Mouse (Mus musculus): ENCODE measurements at regions not wholly inside any gene's neighbourhood (a gene's known extent, or its start where the extent isn't known, plus 50 kb on each side); places are given as distances from the start of the nearest gene placed in this dataset.

GRCm38 (mm10) chr13:37149066-37149781, 99.2 kb upstream of the F13a1 start:
- no peak for DNase-seq (ENCODE audit: low spot score in 2 of 2)

- DNase-seq (ENCODE audit: low spot score in 2 of 2): peak in 1 of 2 experiments; percentile 28
These were observed 98.6 kb upstream of the F13a1 start for GRCm38 (mm10) chr13:37148627-37149026.

DNA sequence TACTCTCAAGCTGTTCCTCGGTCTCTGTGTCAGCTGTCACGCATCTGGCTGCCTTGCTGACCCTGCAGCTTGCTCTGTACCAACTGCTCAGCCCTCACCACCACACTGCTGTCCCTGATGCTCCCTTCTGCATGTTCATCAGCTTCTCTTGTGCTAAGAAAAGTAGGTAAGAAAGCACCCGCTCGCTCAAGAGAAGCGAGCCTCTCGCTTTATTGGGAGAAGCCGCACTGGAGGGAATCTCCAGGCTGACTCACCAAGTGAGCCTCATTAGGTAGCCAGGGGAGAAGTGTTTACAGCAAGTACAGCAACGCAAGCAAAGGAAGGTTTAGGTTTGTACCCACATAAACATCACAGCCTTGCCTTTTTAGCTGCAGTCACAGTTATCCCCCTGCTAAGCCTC, 97.7 kb upstream of the F13a1 start:
- DNase-seq (ENCODE audit: low spot score in 2 of 2): no peak

- DNase-seq (ENCODE audit: low spot score in 2 of 2): no peak
These were observed 92.8 kb upstream of the F13a1 start for GRCm38 (mm10) chr13:37142812-37143211.

DNA sequence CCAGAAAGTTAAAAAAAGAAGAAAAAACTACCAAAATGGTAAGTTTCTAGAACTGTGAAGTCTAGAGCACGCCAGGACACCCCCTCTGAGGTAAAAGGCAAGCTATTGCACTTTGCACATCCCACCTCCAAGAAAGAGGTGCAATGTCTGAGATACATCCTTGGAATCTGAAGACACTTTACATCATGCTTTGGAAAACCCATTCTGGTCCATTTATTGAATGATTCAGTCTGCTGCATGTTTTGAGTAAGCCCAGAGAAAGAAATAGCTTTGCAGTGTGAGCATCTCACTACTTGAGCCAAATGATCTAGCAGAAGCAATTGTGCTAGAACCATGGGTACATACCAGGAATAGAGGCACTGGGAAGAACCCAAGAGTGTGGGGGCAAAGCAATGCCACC, 85.1 kb upstream of the F13a1 start:
- no peak for DNase-seq (ENCODE audit: low spot score in 2 of 2)

DNA sequence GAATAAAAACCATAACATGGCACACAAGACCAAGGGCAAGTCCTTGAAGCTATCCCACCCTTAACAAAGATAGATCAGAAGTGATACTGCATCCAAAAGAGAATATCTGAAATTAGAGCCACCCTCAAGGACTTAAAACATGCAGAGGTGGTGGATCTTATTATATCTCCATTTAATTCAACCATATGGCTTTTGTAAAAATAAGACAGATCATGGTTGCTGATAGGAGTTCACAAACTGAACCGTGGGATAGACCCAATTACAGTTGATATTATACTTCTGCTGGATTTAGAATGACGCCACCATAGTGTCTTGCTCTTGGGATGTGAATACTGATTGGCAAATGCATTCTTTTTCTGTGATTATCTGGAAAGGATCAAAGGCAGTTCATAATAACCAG, 84.5 kb upstream of the F13a1 start:
- DNase-seq (ENCODE audit: low spot score in 2 of 2): no peak

GRCm38 (mm10) chr13:37130637-37131036, 80.6 kb upstream of the F13a1 start:
- peak; percentile 41 to 61 for DNase-seq (ENCODE audit: low spot score in 2 of 2)

DNA sequence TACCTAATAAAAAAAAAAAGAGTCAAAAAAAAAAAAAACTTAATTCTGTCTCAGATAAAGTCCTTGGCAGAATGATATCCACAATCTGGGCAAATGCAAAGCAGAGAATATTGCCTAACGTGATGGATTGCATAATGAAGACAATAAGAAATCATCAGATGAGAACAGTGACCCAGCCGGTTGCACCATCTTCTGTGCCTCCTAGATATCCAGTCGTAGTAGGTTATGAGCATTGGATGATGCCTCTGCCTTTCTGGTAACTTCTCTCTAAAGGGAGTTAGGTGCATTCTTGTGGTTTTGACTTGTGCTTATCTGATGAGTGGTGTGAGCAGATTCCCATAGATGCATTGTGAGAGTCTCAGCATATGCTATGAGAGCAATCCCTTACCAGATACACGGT, 71.6 kb upstream of the F13a1 start:
- DNase-seq (ENCODE audit: low spot score in 2 of 2): no peak

DNA sequence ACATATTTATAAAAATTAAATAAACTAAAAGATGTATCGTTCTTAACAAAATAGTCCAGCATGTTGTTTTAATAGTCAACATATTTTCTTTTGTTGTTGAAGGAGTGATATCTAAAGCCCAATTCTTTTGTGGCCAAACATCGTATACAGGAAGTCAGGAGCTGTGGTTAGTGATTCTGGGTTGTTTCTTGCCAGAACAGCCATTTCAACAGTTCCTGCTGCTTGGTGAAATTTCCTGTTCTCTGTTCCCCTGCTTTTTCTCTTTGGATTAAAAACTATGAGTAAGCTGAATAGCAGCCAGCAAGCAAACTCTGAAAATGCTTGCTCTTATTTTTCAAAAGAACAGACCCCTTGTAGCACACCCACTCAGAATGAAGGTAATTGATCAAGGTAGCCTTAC, 70.2 kb upstream of the F13a1 start:
- peak; percentile 23 to 29 for DNase-seq (ENCODE audit: low spot score in 2 of 2)

GRCm38 (mm10) chr13:37114324-37114723, 64.3 kb upstream of the F13a1 start:
- no peak for DNase-seq (ENCODE audit: low spot score in 2 of 2)

- DNase-seq (ENCODE audit: low spot score in 2 of 2): no peak
These were observed 61.7 kb upstream of the F13a1 start for GRCm38 (mm10) chr13:37111747-37112146.

GRCm38 (mm10) chr13:37107721-37108120, 57.7 kb upstream of the F13a1 start:
- DNase-seq (ENCODE audit: low spot score in 2 of 2): no peak

GRCm38 (mm10) chr13:37106009-37106408, 56.0 kb upstream of the F13a1 start:
- DNase-seq (ENCODE audit: low spot score in 2 of 2): no peak

GRCm38 (mm10) chr13:37104410-37105294, 54.6 kb upstream of the F13a1 start:
- no peak for DNase-seq (ENCODE audit: low spot score in 2 of 2)

DNA sequence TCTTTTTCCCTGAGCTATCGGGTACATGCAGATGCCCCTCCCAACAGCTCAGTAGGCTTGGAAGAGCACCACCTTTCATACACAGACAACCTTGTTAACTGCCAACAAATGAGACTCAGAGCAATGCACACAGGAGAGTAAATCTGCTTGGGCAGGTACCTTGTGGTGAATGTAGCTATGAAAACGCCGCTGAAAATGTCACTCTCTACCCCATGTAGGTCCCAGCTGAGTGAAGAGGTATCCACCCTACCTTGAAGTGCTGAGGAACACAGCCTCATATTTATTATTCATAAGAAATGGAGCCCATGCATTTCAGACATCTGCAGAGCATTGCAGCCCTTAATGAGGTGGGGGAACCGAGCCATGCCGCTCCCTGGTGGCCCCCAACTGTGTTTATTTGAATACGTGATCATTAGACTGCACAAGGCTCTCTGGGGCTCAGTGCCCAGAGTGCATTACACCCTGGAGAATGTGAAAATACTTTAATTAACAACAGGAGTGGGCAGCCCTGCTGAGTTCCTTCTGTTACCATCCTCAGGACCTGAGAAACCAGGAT, 53.8 kb upstream of the F13a1 start:
- no peak for DNase-seq (ENCODE audit: low spot score in 2 of 2)

GRCm38 (mm10) chr13:37101755-37102154, 51.7 kb upstream of the F13a1 start:
- no peak for DNase-seq (ENCODE audit: low spot score in 2 of 2)
